Mouse (Mus musculus): Measurements from ENCODE around the gene Serbp1. TPM values are rescaled to one million over a fixed set of nuclear protein-coding genes. Genes with fewer than 3 reads are reported as not detected.

Gene Serbp1
- polyA plus RNA-seq, 1 experiment = 3,069 TPM

DNA sequence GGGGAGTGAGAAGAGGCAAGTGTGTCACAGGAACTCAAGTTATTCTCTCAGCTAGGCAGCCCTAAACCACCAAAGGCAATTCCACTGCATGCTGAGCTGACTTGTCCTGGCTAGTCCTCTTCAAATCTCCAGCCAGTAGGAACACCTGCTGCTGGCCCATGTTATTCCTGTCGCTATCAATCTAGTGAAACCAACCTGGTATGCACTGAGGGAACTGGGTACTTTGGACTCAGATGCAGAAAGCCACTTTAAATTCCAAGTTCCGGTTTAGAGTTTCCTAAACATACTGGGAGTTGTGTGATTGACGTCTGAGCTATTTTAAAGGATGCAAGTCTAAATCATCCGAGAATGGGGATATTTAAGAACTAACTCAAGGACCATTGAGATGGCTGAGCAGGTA, 11.7 kb upstream of the Serbp1 start:
- TF ChIP-seq GATA1 (IDR thresholded peaks at IDR 0.05; ENCODE audit: low read length) = no peak

DNA sequence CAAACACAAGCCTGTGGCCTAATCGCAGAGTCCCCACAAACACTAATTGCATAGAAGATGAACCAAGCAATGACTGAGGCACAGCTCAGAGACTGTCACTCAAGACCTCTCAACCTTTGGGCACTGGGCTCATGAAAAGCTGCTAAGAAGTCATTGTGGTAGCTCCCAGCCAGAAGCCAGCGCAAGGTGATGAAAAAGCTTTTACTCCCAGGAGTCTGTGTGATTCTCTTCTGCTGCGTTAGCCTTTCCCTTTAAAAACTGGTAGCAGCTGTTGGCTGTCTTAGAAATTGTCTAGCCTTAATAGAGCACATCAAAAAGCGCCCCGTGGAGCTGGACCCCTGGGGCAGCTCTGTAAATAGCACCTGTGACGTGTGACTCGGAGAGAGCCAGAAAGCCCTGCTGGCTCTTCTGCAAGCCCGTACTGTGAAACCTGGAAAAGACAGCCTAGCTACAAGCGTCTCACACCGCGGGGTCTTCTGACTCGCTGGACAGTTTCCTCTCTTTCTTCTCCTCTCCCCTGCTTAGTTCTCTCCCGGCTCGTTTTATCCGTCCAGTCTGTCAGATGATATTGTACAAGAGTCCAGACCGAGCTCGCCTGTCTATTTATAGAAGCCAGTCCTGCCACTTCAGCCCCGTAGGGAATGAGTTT, 9.4 kb upstream of the Serbp1 start:
- no peak for TF ChIP-seq GATA1 (IDR thresholded peaks at IDR 0.05; ENCODE audit: low read length)

DNA sequence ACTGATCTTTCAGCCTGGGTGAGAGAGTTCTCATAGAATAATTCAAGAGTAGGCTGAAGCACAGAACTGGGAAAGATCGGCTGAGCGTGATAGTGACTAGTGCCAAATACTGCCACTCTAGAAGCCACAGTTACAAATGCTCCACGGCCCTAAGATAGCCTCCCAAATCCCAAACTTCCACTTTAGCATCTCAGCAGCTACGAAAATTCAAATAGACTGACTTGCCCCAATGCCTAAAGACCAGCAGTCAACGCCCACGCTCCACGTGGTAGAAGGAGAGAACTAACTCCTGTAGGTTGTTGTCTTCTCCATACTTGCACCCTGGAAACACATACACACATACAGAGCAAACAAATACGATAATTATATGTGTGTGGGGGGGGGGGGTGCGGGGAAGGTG, 8.5 kb upstream of the Serbp1 start:
- TF ChIP-seq GATA1 (IDR thresholded peaks at IDR 0.05; ENCODE audit: low read length) = no peak

DNA sequence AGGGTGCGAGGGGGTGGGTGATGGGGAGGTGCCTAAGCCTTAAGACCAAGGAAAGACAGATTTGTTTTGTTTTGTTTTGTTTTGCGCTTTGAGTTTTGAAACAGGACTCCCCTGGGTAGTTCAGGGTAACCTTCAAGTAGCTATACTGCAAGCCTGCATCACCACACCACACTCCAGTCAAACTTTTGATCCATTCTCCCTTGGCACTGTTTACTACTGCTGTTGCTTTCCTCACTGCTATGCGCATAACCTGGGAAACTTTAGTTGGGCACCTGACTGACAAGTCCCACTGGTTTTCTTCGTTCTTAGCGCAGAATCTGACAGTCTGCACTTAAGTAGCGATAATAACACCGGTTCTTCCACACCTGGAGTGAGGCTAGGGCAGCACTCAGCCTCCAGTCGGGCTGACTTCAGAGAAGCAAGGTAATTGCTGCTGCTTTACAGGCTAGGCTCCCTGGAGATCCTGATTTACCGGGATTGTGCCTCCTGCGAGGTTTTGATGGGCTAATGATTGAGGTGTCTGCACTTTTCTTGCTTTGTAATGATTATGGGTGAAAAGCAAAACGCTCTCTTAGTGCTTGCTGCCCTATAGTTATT, 8.0 kb upstream of the Serbp1 start:
- no peak for TF ChIP-seq GATA1 (IDR thresholded peaks at IDR 0.05; ENCODE audit: low read length)

DNA sequence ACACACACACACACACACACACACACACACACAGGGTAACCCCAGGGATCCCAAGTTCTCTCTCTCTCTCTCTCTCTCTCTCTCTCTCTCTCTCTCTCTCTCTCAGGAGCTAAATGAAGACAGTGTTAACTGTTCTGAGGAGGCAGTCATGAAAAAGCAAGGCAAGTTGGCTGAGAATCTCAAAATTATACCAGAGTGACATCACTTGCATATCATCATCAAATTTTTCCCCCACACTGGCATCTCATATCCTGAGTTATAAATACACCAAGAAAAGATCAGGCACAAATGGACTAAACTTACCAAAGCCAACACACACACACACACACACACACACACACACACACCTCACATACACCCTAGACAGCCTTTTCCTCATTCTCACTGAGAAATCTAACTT, 7.0 kb upstream of the Serbp1 start:
- no peak for TF ChIP-seq GATA1 (IDR thresholded peaks at IDR 0.05; ENCODE audit: low read length)

DNA sequence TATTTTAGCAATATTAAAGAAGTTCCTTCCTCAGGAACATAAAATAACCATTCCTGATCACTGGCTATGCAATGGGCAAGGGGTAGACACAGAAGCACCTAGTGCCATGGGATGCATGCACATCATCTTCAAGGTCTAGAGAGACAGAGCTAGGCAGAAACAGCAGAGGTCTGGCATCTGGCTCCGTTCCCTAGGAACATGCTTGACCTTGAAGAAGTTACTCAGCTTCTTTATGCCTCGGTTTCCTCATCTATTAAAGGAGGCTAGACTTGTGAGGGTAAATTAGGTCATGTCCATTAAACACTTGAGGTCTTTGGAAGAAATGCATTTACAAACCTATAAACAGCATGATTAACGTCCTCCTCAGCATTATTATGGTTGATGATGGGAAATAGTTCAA, 2.3 kb upstream of the Serbp1 start:
- no peak for TF ChIP-seq GATA1 (IDR thresholded peaks at IDR 0.05; ENCODE audit: low read length)

DNA sequence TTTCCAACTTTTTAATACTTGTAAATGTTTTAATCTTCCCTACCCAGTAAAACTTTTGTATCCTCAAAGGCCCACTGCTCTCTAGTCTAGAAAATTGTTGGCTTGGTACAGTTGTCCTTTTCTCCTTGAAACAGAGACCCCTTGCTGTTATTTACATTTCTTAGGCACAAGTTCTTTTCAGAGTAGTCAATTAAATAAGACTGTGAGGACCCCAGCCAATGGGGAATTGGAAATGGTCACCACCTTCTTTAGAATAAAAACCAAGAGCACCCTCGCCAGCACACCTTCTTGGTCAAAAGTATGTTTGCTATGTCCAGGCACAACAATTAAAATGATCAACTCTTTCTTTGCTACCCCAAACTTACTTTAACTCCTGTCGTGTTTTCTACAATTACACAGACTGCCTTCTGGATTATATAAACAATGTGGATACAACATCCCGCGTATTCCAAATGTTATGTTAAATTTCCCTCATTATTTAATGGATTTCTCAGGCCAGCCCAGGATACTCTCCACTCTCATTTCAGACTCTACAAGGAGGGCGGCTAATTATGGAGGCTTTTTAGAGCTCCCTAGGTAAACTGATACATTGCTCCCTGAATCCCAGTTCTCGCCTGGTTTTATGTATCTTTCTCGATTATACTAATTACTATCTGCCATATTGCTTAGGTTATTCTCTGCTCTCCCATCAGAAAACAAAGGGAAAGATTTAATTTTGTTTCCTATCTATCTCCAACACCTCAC, 1.3 kb upstream of the Serbp1 start:
- no peak for TF ChIP-seq GATA1 (IDR thresholded peaks at IDR 0.05; ENCODE audit: low read length)

DNA sequence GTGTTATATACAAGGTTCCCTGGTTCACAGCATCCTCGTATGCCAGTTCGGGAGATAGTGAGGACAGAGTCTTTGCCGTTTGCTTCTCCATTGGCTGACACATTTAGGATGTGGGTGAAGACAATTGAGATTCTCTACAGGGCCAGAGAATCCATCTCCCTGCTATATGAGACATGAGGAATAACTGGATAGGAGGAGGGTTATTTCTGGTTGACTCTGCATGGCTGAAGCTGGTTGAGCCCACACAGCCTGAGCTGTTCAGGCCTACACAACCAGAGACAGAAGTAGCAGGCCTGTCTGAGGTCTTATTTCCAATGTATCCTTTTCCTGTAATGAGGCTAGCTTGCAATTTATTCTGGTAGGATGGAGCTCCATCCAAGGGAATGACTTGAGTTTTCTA, 3.3 kb downstream of the Serbp1 start:
- no peak for TF ChIP-seq GATA1 (IDR thresholded peaks at IDR 0.05; ENCODE audit: low read length)

DNA sequence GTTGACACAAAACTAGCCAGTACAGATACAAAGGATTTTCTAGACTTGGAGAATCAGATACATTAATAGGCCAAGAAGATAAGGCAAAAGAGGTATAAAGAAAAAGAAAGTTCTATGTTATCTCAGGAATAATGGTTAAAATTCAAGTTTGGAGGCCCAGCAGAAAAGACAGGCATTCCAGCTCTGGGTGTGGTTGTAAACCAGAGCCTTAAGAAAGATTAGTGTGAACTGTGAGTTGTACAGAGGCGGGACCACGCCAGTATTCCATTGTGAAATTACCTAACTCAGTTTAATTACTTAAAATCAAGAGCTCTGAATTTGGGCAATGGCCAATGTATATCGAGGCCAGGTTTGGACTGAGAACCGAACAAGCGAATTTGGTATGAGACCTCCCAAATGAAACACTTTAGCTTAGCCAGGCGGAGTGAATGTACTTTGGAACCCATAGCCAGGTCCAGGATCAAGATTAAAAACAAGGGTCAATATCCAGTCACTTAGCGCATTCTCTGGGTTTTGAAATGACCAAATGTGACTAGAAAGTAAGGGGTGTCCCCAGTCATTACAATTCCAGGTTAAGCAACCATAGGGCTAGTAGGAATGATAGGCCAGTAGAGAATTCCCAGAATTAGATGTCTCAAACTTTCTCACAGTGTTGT, 5.9 kb downstream of the Serbp1 start:
- no peak for TF ChIP-seq GATA1 (IDR thresholded peaks at IDR 0.05; ENCODE audit: low read length)

DNA sequence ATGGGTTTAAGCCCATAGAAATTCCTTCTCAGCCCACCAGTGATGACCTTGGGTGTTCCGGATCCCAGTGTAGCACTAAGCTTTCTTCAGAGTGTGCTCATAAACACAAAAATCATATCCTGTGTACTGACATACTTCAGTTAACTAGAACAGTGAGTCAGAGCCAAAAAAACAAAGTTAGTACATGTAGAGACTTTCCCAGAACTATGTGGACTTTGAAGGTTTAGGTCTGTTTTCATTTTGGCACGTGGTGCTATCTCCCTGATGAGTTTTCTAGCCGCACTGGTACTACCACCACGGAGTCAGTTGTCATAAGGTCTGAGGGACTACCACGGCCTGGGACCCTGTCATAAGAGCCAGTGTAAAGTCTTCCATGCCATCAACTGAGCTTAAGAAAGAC, 6.5 kb downstream of the Serbp1 start:
- no peak for TF ChIP-seq GATA1 (IDR thresholded peaks at IDR 0.05; ENCODE audit: low read length)

DNA sequence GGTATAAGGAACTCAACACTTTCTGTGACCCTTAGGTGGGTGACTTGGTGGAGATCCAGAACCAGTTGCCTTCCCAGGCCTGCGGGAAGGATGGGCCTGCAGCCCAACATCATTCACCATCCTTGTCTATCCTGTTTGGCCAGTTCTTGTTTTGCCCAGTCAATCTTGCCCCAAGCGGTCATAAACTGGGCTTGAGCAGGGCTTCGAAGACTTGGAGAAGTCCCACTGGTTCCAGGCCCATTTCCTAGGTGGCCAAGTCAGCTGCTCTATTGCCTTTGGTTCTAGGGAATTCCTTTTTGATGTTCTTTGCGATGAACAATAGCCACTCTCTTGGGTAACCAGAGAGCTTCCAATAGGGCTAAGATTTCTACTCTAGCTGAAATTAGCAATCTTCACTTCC, 13.1 kb downstream of the Serbp1 start:
- no peak for TF ChIP-seq GATA1 (IDR thresholded peaks at IDR 0.05; ENCODE audit: low read length)

DNA sequence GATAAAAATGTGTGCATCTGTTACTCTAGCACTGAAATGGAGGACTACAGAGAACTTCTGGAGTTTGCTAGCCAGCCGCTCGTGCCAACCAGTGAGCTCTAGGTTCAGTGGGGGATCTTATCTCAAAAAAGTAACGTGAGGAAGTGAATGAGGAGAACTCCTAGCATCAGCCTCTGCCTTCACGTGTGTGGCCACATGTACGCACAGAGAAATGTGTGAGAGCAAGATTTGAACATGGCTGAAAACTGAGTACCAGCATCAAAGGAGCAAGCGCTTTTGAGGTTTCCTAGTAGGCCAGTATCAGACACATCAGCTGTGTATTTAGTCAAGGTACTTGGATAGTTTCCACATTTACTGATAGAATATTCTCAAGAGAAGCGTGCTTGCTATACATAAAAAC, 27.0 kb downstream of the Serbp1 start:
- TF ChIP-seq GATA1 (IDR thresholded peaks at IDR 0.05; ENCODE audit: low read length) = no peak

DNA sequence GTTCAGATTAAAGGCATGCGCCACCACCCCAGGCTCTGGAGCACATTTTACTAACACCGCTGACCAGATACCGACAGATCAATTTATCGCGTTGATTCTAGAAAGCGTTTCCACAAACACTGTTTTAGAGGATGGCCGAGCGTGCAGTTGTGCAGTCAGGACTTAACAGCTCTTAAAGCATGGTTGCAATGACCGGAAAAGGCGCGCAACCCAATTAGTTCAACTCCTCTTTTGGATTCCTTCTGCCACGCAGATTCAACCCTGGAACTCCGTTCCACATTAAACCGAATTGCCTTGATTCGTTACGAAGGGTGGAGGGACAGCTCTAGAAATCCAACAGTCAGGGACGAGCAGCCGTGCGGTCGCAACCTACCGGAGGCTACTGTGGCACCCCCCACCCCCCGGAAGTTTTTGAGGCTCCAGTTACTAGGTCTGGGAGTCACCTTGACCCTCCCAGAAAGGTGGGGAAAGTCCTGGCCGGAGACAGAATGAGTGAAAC, 28.2 kb downstream of the Serbp1 start:
- no peak for TF ChIP-seq GATA1 (IDR thresholded peaks at IDR 0.05; ENCODE audit: low read length)

DNA sequence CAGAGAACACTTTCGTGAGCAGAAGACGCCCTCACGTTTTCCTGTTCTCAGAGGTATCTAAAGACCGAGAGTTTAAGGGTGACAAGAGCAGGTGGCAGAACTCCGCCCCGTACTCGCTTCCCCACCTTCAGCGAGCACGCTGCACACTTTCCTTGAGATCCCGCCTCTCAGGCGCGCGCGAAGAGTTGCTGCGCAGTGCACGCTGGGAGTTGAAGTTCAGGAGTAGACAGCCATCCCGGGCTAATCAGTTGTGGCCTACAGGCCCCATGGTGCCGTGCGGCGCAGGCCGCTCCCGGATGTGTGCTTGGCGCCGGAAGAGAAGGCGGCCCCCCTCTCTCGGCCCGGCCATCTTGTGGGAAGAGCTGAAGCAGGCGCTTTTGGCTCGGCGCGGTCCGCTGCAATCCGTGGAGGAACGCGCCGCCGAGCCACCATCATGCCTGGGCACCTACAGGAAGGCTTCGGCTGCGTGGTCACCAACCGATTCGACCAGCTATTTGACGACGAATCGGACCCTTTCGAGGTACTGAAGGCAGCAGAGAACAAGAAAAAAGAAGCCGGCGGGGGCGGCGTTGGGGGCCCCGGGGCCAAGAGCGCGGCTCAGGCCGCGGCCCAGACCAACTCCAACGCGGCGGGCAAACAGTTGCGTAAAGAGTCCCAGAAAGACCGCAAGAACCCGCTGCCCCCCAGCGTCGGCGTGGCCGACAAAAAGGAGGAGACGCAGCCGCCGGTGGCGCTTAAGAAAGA, 28.9 kb downstream of the Serbp1 start:
- TF ChIP-seq GATA1 (IDR thresholded peaks at IDR 0.05; ENCODE audit: low read length) = no peak

DNA sequence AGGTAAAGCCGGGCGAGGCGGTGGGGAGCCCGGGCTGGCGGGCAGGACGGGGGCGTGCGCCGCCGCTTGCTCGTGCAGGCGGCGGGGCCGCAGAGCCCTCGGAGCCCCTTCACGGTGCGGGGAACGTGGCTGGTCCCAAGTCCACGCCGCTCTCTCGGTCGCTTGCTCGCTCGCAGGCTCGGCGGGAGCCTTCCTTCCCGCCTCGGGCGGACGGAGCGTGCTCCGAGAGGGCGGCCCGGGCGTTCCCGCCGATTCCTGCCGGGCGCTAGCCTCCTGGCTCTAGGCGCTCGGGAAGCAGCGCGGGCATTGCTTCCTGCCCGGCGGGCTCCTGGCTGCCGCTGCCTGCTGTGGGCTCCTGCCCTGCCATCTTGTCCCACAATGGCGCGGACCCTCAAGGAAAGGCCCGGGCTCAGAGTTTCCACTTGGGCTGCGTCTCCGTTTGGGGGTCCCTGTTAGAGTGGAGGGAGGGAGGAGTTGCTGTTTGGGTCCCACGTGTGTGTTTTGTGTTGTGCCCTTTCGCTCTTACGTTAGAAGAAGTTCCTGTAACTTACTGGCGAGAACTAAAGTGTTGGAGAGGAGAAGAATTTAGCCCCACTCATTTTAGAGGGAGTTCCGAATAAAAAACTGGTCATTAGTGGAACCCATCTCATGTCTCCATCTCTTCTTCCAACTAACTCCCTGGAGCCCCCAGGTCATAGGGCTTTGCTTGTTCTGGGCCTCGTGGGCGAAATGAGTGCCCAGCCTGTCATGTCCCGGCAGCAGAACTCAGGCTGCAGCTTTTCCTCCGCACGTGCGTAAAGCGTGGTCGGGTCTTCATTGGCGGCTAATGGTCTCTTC, 29.6 kb downstream of the Serbp1 start:
- no peak for TF ChIP-seq GATA1 (IDR thresholded peaks at IDR 0.05; ENCODE audit: low read length)

Data from G1E-ER4 (cell line).